Mouse (Mus musculus) 416B (cell line): Measurements from ENCODE around the gene Spire2.
A peak's percentile ranks its signal among the peaks of the same experiment; 100 is the strongest.
"Not testable (repeated sequence)": the region's sequence is repeated elsewhere in the genome, so short reads cannot be mapped to it uniquely, and the experiment has no call there.

ENCODE experiments used
- DNase-seq: peaks from one replicate; pipeline ENCODE4 v3.0.0; 2011; ENCODE audit warnings: low read depth

Spire2 gene

GRCm38 (mm10) chr8:123332262-123333090, at the start of gene Spire2:
Gene Spire2 (plus strand): TSS chr8:123332713.
- DNase-seq = no peak

- DNase-seq = not testable (repeated sequence)
These were observed 49.5 kb upstream of the Spire2 start for GRCm38 (mm10) chr8:123282994-123283393.

GRCm38 (mm10) chr8:123283991-123284390, 48.5 kb upstream of the Spire2 start:
- DNase-seq = no peak

DNA sequence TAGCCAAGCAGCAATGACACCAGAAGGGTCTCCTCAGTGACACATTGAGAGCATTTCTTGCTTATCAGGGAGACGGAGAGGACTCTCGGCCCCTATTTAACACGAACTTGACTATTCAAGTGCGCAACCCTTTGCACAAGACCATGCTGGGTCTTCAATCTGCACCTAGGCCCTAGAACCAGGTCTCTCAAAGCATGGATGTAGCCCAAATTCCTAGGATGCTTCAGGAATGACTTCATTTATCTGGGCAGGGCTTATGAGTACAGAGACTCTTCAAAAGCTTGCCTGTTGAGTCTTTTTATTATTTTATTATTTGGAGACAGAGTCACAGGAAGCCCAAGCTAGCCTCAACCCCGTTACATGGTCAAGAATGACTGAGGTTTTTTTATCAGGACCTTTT, 48.0 kb upstream of the Spire2 start:
- no peak for DNase-seq

- peak; percentile 43 for DNase-seq
These were observed 45.2 kb upstream of the Spire2 start for GRCm38 (mm10) chr8:123287362-123287761.

GRCm38 (mm10) chr8:123290166-123290565, 42.3 kb upstream of the Spire2 start:
- DNase-seq = peak; percentile 65

DNA sequence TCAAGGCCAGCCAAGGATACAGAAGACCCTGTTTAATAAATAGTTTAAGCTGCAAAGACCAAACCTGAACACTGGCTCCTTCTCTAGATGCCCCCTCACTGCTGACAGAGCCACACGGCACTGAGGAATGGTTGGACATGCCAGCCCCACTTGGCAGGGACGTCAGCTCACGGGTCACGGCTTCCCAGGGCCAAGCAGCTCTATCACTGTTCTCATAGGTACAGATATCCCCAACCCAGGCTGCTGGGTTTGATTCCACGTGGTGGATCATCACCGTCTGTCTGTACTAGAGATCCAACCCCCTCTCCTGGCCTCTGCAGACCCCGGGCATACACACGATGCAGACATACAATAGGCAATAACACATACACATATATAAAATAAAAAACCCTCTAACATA, 41.8 kb upstream of the Spire2 start:
- no peak for DNase-seq

DNA sequence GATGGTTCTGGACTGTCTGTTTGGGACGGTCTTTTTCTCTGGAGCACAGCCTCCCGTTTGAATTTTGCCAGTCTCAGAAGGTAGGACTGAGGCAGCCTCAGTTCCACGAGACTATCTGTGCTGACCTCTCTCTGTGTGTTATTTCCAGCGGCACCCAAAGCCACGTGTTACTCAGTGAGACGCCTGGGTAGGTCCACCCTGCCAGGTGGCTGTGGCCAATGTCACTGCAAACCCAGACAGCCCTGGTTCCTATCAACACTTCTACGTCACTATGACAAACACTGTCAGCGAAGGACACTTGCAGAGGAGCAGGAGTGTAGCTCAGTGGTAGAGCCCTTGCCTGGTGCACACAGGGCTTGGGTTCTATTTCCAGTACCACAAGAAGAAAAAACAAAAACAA, 40.8 kb upstream of the Spire2 start:
- DNase-seq = no peak

GRCm38 (mm10) chr8:123292281-123292680, 40.2 kb upstream of the Spire2 start:
- DNase-seq = no peak

DNA sequence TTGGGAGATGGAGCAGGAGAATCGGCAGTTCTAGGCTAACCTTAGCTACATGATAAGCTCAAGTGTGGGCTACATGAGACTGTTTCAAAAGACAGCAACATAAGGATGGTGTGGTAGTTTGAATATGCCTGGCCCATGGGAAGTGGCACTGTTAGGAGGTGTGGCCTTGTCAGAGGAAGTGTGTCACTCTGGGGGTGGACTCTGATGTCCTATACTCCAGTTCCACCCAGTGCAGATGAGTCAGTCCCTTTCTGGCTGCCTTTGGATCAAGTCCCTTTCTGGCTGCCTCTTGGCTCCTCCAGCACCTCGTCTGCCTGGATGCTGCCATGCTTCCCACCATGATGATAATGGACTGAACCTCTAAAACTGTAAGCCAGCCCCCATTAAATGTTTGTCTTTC, 39.7 kb upstream of the Spire2 start:
- DNase-seq = peak; percentile 85

DNA sequence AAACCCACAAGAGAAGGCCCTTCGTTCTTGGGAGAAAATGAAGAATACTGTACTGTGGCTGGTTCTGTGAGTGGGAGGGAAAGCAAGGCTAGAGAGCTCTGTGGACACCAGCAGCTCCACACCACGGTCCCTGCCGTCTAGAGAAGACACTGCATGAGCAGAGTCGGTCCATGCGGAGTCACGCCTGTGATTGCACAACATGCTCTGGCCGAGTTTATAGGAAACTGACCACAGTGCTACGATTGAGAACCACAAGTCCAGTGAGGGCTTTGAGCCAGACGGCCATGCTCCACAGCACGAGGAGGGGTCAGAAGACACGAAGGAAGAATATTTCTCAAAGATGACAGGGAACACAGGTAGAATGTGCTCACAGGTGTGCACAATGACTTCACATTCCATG, 34.2 kb upstream of the Spire2 start:
- DNase-seq = peak; percentile 84

DNA sequence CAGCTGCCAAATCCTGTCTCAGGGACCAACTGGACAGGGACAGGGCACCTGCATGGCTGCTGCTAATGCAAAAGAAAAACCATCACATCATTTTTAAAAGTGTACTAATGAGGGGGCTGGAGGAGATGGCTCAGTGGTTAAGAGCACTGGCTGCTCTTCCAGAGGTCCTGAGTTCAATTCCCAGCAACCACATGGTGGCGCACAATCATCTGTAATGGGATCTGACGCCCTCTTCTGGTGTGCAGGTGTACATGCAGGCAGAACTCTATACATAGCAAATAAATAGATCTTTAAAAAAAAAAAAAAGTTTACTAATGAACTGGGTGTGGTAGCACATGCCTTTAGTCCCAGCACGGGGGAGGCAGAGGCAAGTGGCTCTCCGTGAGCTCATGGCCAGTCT, 23.8 kb upstream of the Spire2 start:
- no peak for DNase-seq

GRCm38 (mm10) chr8:123317781-123318466, 14.6 kb upstream of the Spire2 start:
- no peak for DNase-seq

DNA sequence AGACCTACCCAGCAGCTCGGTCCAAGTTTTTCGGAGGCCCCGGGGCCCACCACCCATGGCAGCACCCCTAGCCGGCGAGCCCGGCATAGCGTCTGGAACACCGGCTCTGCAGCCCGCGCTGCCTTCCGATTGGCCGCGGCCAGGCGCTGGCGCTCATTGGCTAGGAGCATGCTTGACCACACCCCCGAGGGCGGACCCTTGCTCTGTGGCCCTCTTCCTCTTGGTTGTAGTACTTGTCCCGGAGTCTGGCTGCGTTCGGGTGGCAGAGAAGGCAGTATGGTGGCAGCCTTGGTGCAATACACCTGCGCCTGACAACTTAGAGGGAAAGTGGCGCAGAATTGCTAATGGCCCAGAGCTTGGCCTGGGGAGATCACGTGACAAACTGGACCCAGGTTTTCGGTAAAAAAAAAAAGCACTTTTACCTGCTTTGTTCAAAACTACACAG, 14.0 kb upstream of the Spire2 start, which contains the start of gene Fanca:
TSS of gene Fanca (minus strand) at position 110 of the 445 bp plus-strand sequence.
- peak; percentile 98 for DNase-seq

DNA sequence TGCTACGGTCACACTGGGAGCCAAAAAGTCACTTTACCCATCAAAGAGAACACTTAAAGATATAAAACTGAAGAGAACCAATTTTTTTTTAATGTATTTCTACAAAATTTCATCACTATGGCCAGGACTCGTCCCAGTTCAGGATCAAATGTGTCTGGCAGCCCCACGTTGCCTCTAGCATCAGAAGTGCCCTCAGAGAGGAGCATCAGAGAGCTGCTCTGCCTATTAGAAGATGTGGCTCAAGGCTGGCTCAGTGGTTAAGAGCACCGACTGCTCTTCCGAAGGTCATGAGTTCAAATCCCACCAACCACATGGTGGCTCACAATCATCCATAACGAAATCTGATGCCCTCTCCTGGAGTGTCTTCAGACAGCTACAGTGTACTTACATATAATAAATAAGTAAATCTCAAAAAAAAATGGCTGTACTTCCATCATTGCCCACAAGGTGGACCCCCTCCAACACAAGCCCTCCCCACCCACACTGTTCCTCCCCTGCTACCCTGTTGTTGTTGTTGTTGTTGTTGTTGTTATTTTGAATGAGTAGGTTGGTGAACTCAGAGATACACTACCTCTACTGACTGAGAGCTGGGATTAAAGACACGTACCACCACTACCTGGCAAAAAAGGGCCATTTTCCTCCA, 12.9 kb upstream of the Spire2 start:
- peak; percentile 90 for DNase-seq

DNA sequence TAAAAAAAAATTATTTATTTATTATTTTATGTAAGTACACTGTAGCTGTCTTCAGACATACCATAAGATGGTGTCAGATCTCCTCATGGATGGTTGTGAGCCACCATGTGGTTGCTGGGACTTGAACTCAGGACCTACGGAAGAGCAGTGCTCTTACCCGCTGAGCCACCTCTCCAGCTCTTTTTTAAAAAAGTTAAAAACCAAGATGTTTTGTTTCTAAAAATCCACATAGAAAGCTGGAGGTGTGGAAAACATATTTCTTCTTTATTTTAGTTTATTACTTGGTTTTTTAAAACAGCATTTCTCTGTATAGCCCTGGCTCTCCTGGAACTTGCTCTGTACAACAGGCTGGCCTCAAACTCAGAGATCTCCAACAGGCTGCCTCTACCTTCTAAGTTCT, 4.0 kb upstream of the Spire2 start:
- DNase-seq = no peak

DNA sequence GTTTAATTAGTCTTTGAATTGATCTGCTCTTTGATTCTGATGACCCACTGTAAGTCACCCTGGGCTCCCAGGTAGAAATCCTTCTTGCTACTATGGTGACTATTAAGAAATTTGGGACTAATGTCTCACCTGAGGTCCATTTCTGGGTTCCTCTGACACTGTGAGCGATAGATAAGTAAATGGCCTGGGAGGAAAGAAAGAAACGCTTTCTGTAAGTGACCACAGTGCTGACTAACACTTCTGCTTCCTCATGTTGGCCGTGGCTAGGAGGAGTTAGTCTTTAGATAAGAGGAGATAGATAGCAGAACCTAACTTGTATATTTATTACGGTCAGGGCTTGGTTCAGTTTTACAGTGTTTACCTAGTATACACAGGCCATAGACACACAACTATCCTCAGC, 3.2 kb upstream of the Spire2 start:
- DNase-seq = peak; percentile 91

DNA sequence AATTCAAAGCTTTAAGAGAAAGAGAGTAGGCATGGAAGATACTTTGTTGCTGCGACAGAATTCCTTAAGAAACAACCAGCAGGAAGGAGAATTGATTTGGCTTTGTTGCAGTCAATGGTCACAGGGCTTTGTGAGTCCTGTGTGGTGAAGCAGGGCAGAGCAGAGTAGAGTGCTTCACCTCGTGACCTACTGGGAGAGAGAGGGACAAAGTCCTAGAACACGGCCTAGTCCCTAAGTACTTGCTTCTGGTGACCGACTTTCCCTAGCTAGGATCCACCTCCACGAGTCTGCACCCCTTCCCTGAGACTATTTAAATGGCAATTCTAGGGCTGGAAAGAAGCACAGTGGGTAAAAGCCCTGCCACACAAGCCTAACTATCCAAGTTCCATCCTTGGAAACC, 2.6 kb upstream of the Spire2 start:
- DNase-seq = no peak

GRCm38 (mm10) chr8:123330701-123331100, 1.8 kb upstream of the Spire2 start:
- DNase-seq = no peak

DNA sequence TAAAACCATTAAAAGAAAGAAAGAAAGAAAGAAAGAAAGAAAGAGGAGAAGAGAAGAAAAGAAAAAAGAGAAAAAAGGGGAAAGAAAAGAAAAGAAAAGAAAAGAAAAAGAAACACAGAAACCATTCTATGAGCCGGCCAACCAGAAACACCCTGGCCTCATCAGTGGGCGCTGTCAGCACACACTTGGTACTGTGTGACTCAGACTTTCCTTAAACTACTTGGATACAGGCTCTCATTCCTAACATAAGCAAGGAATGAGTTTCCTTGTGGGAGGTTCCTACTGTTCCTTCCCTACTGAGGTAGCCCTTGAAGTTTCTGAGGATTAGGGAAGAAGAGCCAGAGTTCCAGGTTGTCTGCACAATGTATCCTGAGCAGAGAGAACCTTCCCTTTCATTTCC, 1.2 kb upstream of the Spire2 start:
- peak; percentile 44 for DNase-seq

GRCm38 (mm10) chr8:123331810-123332209, 703 bp upstream of the Spire2 start:
- DNase-seq = no peak

GRCm38 (mm10) chr8:123333091-123333587, 626 bp downstream of the Spire2 start:
- DNase-seq = no peak

DNA sequence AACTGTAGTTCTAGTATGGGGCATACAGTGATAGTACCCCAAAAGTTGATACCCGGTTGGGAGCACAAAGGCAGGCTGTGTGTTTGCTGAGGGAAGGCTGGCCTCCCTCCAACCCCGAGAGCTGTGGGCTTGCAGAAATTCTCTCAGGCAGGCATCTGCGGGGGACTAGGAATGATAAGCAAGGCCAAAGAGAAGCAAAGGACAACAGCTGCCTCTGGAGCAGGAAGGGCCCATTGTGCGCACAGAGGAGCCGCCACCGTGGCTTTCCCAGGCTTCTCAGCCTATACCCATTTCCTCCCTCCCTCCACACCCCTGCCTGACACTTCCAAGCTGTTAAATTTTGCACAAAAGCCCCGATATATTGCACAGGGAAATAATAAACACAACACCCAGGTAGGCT, 1.4 kb downstream of the Spire2 start:
- DNase-seq = no peak
